ENCODE assay signal across 26 mouse cellular contexts in genomic region chr4:43204946-43205345, GRCm38 (mm10).
"Had no signal": no experiment of that assay in that cellular context is flagged by ENCODE, and none has a peak within 500 bp of the region (broad histone marks: within the 10 kb centered on the region; RNA-seq: fewer than 3 reads in every experiment).

No protein-coding gene starts in this region.

- H3K4me3 ChIP-seq: gastrocnemius, adult 2 months; heart, embryonic 10.5 days; heart, embryonic 12.5 days; hindbrain, embryonic 10.5 days; hindbrain, embryonic 12.5 days; kidney, embryonic 15.5 days; limb, embryonic 13.5 days; limb, embryonic 15.5 days; liver, embryonic 12.5 days had no signal

- ATAC-seq: forebrain, embryonic 16.5 days; hindbrain, embryonic 16.5 days; intestine, embryonic 16.5 days; liver, embryonic 12.5 days had no signal

- H3K4me1 ChIP-seq: liver, embryonic 12.5 days had no signal

- H3K27ac ChIP-seq: gastrocnemius, adult 2 months; heart, embryonic 10.5 days; hindbrain, embryonic 10.5 days; hindbrain, embryonic 12.5 days; hindbrain, embryonic 14.5 days; kidney, embryonic 15.5 days; kidney, postnatal 0 days; limb, embryonic 13.5 days; limb, embryonic 15.5 days; liver, embryonic 12.5 days had no signal

- DNase-seq: gastrocnemius, adult 2 months; gastrocnemius, postnatal 10 days; gastrocnemius, postnatal 25 days; heart, adult 18-20 months; heart, postnatal 10 days; heart, postnatal 4 days; kidney, adult 11 months; kidney, adult 2 months; kidney, adult 9 months; kidney, postnatal 14 days; kidney, postnatal 36 days; layer of hippocampus, adult 9-11 months; layer of hippocampus, postnatal 36 days had no signal
